Mouse (Mus musculus): ENCODE data around the gene Trim15.
A peak's percentile ranks its signal among the peaks of the same experiment; 100 is the strongest.
"Not testable (repeated sequence)": the region's sequence is repeated elsewhere in the genome, so short reads cannot be mapped to it uniquely, and the experiment has no call there.

The Trim15 gene

DNA sequence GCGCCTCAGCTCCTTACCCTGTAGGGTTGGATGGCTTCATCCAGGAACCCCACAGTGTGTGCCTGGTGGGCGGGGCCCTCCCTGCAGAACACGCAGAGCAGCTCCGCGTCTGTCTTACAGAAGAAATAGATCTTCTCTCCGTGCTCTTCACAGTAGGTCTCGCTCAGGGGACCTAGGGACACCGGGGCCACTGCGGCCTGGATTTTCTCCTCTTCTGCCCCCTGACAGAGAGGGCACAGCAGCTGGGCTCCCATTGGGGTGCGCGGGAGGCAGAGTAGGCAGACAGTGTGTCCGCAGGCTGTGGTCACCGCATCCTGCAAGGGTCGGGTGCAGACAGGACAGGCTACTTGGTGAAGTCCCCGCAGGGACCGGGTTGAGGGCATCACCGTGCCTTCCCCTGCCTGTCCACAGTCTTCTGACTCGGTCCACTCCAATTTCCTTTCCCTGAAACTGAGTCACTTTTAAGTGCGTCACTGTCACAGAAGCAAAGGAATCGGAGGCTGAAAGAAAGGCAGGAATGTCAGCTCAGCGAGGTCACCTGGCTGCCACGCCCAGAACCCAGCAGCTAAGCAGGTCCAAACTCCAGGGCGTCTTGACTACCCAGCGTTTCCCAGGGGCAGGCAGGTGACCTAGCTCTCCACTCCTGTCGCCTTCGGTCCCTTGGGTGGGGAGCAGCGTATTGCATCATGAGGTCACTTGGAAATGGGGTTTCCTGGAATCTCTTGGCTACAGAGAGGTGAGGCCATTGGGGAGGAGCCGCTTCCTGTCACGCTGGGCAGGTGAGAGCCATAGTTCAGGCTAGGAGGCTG lies at the start of gene Trim15:
TSS of gene Trim15 (minus strand) at position 492 of the 809 bp plus-strand sequence.
- no peak for DNase-seq (ENCODE audit: low spot score in 2 of 2)

DNA sequence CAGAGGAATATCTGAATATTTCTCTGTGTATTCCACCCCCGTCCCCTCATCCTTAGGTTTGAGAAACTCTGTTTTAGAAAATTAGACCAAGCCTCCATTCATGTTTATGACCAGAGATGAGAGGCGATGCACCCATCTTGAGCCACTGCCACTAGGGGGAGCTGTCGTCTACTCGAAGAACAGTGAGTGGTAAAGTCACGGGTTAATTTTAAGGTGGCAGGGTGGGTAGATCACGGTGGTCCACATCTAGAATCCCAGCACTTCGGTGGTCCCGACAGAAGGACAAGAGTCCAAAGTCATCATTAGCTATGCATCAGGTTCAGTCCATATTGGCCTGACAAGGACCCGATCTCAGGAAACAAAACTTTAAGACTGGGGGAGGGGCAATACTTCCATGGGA lies 48.1 kb upstream of the Trim15 start:
- DNase-seq (ENCODE audit: low spot score in 2 of 2) = peak; percentile 35 to 64

DNA sequence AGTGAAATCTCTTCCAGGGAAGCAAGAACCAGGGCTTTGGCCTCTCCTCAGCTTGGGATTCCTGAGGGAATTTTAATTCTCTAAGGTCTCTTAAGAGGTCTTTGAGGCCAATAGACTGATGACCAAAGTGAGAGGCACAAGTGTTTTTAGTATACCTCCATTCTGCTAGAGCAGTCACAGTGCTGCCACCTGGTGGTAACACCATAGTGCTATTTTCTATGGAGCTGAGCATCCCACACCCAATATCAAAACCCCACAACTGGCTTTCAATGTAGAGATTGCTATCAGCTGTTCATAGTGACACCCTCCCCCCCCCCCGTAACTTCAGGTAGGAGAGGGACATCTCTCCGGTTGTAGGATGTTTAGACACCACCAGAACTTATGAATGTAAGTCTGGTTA lies 47.1 kb upstream of the Trim15 start:
- DNase-seq (ENCODE audit: low spot score in 2 of 2) = peak; percentile 56 to 81

DNA sequence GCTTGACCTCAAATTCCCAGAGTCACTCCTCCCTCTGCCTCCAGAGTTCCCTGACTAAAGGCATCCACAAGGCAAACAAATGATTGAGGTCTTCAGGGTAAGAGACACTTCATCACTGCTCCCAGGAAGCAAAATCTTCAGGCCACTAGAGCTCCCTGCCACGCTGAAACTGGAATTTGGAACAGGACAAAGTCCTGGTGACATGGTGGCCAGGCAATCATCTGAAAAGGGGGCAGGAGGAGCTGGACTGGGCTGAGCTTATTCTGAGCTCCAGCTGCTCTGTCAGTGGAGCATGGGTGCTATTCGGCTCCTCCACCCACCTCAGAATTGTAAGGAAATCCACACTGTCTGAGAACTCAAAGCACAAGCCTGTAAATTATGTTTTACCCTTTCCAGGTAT lies 45.0 kb upstream of the Trim15 start:
- DNase-seq (ENCODE audit: low spot score in 2 of 2) = no peak

DNA sequence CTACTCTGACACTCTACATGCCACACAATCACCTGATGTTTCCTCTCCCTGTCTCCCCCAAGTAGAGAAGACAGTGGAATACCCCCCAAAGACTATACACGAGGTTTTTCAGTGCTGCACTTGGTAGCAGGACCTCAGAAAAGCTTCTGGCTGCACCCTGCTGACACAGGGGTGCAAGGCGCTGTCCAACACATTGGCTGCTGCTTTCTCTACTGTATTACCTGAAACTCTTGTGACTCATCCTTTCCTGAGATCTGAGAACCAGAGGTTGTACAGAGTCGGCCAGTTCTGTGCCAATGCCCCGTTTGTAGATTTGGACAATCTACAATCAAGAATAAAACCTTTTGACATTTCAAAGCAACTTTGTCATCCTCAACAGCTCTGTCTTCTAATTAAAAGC lies 42.8 kb upstream of the Trim15 start:
- DNase-seq (ENCODE audit: low spot score in 2 of 2) = no peak

DNA sequence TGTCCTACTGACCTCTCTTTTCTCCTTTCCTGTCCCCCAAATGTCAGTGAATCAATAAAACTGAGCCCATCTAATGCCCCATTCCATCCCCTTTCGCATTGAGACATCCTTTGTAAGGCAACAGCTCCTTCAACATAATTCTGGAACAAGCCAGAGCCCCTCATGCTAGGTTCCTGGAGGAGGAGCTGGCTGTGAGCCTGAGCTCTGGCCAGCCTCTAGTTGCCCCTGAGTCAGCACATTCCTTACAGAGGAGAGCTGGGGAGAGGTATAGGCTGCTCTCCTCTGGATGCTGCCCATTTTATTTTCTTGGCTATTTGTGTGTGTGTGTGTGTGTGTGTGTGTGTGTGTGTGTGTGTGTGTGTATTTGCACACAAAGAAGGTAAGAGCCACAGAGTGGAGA lies 41.2 kb upstream of the Trim15 start:
- DNase-seq (ENCODE audit: low spot score in 2 of 2) = no peak

DNA sequence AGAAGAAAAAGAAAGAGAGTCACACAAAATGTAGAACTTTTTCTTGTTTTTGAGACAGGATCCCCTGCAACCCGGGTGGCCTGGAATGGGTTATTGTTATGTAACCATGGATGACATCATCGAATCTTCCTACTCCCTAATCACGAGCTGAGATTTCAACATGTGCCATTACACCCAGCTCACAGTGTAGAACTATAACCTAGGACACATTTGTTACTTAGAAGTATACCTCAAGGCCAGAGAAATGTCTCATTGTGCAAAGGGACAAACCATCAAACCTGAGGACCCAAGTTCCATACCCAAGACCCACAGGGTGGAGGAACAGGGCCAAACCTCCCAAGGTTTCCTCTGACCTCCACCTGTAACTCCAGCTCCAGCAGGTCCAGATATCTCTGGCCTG lies 36.6 kb upstream of the Trim15 start:
- DNase-seq (ENCODE audit: low spot score in 2 of 2) = no peak

DNA sequence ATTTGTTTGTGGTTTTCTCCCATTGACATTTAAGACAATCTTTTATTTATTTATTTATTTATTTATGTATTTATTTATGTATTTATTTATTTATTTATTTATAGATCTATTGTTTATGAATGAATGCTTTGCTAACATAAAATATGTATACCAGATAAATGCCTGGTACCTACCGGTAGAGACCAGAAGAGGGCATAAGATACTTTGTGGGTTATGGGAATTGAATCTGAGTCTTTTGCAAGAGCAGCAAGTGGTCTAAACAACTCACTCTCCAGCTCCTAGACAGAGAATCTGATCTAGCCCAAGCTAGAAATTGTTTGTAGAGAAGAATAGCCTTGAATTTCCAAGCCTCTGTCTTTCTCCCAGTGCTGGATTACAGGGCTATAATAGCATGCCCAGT lies 33.7 kb upstream of the Trim15 start:
- no peak for DNase-seq (ENCODE audit: low spot score in 2 of 2)

DNA sequence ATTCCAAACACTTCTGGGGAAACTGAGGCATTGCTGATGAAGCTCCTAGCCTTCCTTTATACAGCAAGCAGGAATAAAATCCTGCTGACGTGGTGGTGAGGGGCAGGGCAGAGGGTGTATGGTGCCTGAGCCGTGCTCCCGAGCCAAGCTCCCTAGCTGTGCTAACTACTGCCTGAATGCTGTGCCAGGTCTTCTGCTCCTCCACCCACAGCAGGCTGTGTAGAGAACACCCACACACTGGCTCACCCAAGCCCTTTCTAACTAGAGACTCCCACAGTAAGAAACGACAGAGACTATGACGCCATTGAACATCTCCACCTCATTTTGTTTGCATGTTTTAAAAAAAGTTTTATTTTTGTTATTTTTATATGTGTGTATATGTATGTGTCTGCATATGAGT lies 33.0 kb upstream of the Trim15 start:
- DNase-seq (ENCODE audit: low spot score in 2 of 2) = peak in 1 of 2 experiments; percentile 23

DNA sequence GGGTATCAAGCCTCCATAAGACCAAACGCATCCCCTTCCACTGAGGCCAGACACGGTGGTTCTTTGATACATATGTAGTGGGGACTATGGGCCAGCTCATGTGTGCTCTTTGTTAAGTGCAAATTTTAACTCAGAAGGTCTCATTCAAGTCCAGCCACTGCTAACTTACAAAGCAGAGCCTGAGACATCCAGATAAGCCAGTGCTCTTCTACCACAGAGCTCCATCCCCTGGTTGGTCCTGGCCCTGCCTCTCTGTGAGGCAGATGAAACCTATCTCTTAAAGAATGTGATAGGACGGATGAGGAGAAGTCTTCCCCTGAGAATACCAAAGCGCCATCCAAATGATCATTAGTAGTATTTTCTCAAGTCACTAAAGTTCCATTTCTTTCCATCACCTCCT lies 32.4 kb upstream of the Trim15 start:
- no peak for DNase-seq (ENCODE audit: low spot score in 2 of 2)

DNA sequence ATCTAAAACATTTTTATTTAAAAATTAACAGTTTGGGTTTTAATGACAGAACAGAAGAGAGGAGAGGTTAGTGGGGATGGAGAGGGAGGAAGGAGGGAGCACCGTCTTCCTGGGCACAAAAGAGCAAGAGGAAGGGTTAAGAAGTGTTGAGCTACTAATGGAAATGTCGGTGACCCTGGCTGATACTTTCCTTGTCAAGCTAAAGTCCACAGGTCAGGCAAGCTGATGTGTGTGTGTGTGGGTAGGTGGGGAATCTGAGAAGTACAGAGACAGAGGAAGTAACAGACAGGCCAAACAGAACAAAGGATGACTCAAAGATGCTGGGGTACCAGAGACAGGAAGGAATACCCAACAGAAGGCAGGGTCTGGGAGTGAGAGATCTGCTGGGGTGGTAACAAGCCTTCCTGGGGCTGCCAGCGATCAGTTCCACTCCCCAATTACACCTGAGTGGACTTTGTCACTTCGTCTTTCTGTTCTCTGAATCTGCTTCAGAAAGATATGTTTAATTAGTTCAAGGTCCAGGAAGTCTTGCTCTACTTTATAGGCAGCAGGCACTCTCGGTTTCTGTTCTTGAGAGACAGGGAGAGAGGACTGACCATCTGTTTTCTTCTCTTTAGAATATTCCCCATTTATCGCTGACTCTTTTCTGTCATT lies 30.7 kb upstream of the Trim15 start, which contains the start of gene Trim31:
TSS of gene Trim31 (plus strand) at position 567 of the 654 bp plus-strand sequence.
- DNase-seq (ENCODE audit: low spot score in 2 of 2) = no peak

DNA sequence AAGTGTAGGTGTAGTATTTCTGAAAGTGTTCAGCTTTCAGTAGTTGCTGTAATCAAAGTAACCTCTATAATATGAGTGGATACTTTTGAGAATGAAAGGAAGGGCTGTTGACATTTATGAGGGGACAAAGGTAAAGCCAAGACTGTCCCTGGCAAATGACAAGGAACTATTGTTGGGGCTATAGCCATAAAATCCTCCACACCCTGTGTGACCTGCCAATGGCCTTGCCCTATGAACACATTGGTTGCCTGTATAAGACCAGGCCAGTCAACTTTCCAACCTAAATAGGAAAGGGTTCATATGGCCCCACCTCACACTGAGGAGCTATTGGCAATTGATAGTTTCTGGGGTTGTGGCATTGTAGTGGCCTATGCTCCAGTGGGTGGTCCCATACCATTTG lies 30.1 kb upstream of the Trim15 start:
- no peak for DNase-seq (ENCODE audit: low spot score in 2 of 2)

DNA sequence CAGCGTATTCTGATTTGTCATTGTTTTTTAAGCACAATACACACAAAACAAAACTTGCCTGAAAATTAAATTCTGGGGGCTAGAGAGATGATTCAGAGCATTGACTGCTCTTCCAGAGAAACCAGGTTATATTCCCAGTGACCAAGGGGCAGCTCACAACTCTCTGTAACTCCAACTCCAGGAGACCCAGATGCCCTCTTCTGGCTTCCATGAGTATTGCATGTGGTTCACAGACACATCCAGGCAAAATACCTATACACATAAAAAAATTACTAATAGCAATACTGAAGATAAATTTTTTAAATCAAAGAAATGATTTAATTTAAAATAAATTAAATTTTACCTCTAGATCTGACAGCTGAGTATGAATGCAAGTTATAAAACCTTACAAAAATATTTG lies 29.6 kb upstream of the Trim15 start:
- DNase-seq (ENCODE audit: low spot score in 2 of 2) = peak; percentile 31 to 34

DNA sequence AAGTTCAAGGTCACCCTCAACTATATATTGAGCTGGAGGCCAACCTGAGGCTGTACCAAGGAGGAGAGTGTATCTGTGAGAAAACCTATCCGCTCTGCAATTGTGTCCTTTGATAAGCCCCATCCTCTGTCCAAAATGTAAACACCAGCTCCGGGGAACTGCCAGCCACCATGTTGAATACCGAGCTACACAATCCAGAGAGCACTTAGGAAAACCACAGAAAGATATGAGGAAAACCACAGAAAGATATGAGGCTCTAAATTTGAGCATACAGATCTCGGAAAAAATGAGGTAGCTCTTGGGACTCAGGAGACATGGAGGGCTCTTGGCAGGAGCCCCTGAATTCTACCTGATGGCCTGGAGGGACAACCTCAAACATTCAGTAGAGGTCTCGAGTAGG lies 26.4 kb upstream of the Trim15 start:
- DNase-seq (ENCODE audit: low spot score in 2 of 2) = no peak

DNA sequence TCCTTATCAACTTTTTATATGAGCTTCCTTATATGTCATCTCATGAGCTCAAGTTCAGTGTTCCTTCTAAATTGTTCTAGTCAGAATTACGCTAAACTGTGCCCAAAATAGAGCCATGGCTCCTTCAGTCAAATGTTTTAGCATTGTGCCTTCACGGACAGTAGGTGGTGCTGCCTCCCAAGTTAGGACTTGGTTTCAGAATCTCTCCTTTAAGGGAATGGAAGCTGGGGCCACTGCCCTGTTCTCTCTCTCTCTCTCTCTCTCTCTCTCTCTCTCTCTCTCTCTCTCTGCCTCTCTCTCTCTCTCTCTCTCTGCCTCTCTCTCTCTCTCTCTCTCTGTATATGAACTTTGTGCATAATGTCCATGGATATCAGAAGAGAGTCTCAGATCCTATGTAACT lies 25.4 kb upstream of the Trim15 start:
- peak; percentile 34 to 48 for DNase-seq (ENCODE audit: low spot score in 2 of 2)

DNA sequence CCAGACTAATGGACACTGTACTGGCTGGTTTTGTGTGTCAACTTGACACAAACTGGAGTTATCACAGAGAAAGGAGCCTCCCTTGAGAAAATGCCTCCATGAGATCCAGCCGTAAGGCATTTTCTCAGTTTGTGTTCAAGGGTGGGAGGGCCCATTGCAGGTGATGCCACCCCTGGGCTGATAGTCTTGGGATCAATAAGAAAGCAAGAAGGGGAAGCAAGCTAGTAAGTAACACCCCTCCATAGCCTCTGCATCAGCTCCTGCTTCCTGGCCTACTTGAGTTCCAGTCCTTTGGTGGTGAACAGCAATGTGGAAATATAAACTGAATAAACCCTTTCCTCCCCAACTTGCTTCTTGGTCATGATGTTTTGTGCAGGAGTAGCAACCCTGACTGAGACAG lies 24.5 kb upstream of the Trim15 start:
- DNase-seq (ENCODE audit: low spot score in 2 of 2) = not testable (repeated sequence)

DNA sequence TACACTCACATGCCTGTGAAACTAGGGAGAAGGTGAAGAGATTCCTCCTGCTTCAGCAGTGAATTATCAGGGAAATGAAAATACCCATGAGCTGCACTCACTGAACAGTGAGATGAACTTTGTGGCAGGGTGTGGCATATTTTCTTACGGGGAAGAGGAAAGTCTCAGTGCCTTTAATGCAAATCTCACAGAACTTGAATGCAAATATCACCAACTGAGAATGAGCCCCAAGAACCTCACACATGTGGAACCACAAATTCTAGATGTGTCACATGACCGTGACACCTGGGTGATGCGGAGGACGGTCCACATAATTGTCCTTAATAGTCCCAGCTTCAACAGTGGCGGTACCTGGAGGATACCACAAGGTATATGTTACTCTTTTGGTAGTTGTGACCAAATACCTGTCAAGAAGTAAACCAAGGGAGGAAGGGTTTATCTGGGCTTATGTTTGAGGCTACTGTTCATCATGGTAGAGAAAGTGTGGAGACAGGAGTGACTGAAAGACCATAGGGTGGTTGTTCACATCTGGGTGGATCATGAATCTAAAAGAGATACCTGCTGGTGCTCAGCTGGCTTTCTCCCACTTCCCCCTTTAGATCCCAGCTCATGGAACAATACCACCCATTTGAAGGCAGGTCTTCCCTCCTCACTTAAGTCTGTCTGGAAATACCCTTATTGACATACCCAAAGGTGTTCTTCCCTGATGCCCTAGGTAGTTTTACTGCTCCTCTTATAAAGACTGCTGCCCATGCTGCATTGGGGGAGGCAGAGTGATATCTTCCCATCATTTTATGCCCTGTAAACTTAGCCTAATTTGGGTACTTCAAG lies 23.3 kb upstream of the Trim15 start, which contains the start of gene Trim40:
TSS of gene Trim40 (minus strand) at position 51 of the 831 bp plus-strand sequence.
- no peak for DNase-seq (ENCODE audit: low spot score in 2 of 2)

DNA sequence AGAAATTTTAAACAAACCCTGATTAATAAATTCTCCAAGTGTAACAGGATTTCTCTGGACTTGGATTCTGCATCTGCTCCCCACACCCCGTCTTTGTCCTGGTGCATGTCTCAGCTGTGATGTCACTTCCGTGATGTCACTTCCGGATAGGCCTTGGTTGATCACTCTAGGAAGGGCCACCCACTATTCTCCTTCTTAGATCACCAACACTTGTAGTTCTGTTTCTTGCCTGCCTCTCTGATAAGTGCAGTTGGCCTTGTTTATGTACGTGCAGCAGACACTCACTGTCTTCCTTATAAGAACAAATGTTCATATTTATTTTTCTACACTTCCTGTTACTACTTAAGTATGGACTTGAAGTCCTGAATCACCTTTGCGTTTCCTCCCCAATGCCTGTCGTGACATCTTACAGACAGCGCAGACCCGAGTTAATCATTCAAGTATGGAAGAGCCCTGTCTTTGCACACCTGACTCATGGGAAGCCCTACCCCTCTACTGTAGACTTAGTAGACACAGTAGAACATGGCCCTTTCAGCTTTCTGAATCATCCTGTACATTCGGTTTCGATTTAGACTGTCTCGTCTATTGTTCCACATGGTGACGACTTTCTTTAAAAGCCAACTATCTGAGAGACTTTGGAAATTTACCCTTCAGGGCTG lies 18.3 kb upstream of the Trim15 start:
- no peak for DNase-seq (ENCODE audit: low spot score in 2 of 2)

DNA sequence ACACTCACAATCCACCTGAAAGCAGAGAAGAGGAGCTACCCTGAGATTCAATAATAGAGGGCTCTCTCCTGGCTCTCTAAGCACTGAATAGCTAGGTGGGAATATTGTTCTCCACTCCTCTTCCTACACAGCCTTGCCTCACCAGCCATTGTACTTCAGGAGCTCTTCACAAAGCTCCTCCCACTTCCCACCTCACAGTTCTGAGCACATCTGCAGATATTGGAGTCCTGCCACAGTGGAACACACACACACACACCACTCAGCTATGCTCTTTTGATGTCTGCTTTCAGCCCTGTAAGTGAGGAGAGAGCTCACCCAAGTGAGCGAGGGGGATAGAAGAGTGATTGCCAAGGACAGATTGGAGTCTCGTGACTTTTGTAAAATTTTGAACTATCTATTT lies 16.3 kb upstream of the Trim15 start:
- no peak for DNase-seq (ENCODE audit: low spot score in 2 of 2)

DNA sequence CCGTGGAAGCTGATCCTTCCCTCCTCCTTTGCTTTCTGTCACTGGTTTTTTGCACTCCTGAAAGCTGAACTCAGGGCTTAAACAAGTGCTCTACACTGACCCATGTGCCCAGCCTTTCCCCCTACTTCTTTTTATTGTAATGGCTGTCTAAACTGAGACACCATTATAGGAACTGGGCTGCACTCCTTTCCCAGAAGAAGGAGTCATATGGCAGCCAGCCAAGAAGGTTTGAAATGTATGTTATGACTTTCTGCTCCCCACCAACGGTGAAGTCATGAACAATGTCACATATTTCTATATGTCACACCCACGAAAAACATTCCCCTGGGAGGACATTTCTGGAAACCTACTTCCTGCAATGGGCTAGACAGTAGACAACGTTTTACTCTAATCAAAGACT lies 7.6 kb upstream of the Trim15 start:
- no peak for DNase-seq (ENCODE audit: low spot score in 2 of 2)

DNA sequence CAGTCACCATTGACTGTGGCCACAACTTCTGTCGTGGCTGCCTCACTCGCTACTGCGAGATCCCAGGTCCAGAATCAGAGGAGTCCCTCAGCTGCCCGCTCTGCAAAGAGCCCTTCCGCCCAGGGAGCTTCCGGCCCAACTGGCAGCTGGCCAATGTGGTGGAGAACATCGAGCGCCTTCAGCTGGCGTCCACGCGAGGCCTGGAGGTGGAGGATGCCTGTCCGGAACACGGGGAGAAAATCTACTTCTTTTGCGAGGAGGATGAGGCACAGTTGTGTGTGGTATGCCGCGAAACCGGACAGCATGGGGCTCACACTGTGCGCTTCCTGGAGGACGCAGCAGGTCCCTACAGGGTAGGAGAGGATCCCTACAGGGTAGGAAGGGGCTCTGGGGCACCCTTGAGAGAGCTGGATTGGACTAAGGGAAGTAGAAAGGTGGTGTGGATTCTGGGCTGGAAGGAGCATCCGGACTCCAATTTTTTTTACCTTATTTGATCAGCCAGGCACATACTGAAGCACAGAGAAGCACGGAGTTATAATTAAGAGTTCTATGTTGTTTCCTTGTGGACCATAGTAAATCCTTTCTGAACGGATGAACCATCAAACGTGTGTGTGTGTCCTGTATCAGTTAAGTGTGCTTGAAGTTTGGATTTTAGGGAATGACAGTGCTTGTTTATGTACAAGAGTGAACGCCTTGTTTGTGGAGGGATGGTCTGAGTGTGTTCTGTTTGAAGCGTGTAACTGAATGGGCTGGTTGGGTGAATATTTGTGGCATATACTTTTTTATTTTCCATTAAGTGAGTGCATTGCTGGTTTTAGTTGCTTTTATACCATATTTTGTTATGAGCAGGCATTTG lies 3.2 kb upstream of the Trim15 start:
- peak in 1 of 2 experiments; percentile 42 for DNase-seq (ENCODE audit: low spot score in 2 of 2)

Data from right cerebral cortex, postnatal 10 days (tissue).